Mouse (Mus musculus) spleen, adult 18-20 months (tissue): ENCODE measurements around the gene Eea1.
"Not testable (repeated sequence)": the region's sequence is repeated elsewhere in the genome, so short reads cannot be mapped to it uniquely, and the experiment has no call there.

Source experiments
- DNase-seq, 2 experiments: peaks; one replicate each; pipeline ENCODE4 v3.0.0; 2022; ENCODE audit warnings: mixed read lengths in 2 of 2

The Eea1 gene

GRCm38 (mm10) chr10:95940046-95940900, at the start of gene Eea1:
TSS of gene Eea1 (plus strand) at chr10:95940650.
- DNase-seq = peak; percentile 84 to 87

GRCm38 (mm10) chr10:95891214-95891960, 49.1 kb upstream of the Eea1 start:
- no peak for DNase-seq

- no peak for DNase-seq
Measured at GRCm38 (mm10) chr10:95892132-95892531, 48.3 kb upstream of the Eea1 start.

- DNase-seq = no peak
Measured at GRCm38 (mm10) chr10:95893291-95893932, 47.0 kb upstream of the Eea1 start.

- DNase-seq = no peak
Measured at GRCm38 (mm10) chr10:95894036-95894855, 46.2 kb upstream of the Eea1 start.

- peak in 1 of 2 experiments; percentile 28 for DNase-seq
Measured at GRCm38 (mm10) chr10:95894856-95895386, 45.5 kb upstream of the Eea1 start.

- peak in 1 of 2 experiments; percentile 10 for DNase-seq
Measured at GRCm38 (mm10) chr10:95898471-95899154, 41.8 kb upstream of the Eea1 start.

GRCm38 (mm10) chr10:95904668-95905067, 35.8 kb upstream of the Eea1 start:
- no peak for DNase-seq

- DNase-seq = no peak
Measured at GRCm38 (mm10) chr10:95909246-95909909, 31.1 kb upstream of the Eea1 start.

- no peak for DNase-seq
Measured at GRCm38 (mm10) chr10:95911016-95911415, 29.4 kb upstream of the Eea1 start.

GRCm38 (mm10) chr10:95914434-95915174, 25.8 kb upstream of the Eea1 start:
- no peak for DNase-seq

GRCm38 (mm10) chr10:95918716-95919115, 21.7 kb upstream of the Eea1 start:
- DNase-seq = no peak

GRCm38 (mm10) chr10:95923263-95924217, 16.9 kb upstream of the Eea1 start:
- no peak for DNase-seq

GRCm38 (mm10) chr10:95933631-95934030, 6.8 kb upstream of the Eea1 start:
- not testable (repeated sequence) for DNase-seq

- no peak for DNase-seq
Measured at GRCm38 (mm10) chr10:95940901-95941767, 684 bp downstream of the Eea1 start.

- DNase-seq = no peak
Measured at GRCm38 (mm10) chr10:95941768-95942425, 1.4 kb downstream of the Eea1 start.

- DNase-seq = no peak
Measured at GRCm38 (mm10) chr10:95945086-95945485, 4.6 kb downstream of the Eea1 start.
